Mouse (Mus musculus) yolk sac, embryonic 10.5 days (tissue): ENCODE measurements around the gene 1110008P14Rik.

Experiments
- DNase-seq: peaks from one replicate; pipeline ENCODE4 v3.0.0-alpha.2; 2017; ENCODE audit warnings: low spot score

The 1110008P14Rik gene

DNA sequence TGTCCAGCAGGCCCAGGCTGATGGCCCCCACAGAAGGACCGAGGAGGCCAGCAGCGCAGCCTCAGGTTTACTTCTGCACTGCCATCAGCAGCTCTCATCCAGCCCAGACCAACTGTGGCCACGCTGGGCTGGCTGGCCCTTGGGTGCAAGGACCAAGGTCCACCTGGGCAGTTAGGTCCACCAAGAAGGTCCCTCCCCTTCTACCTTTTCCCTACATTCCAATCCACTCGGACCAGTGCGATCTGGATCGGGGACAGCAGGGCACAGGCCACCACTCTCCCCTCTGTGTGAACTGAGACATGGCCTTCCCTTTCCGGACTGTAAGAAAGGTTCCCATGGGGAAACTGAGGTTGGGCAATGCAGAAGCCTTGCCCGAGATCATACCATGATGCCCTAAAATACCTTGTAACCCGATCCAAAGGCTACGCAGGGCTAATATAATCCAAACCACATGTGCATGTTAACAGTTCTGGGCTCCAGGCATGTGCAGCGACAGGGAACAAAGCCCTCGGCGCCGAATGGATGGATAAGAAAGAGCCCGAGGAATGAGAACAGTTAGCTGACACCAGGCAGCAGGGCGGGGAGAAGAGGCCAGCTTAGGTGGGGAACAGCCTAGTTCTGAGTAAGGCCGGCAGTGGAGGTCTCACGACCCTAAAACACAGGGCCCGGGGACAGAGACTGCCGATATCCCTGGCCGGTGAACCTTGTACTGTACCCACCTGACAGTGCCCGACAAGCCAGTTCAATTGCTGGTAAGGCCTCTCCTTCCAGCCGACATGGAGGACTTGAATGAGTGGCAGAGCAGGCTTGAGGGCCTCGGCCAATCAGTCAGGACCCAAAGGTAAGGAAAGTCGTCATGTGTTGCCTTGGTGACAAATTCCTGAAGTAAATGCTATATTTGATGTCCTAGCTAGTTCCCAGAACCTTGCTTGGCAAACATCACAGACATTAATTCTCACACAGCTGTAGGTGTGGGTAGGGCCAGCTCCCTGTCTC, 27.0 kb upstream of the 1110008P14Rik start:
- peak; percentile 71 for DNase-seq

DNA sequence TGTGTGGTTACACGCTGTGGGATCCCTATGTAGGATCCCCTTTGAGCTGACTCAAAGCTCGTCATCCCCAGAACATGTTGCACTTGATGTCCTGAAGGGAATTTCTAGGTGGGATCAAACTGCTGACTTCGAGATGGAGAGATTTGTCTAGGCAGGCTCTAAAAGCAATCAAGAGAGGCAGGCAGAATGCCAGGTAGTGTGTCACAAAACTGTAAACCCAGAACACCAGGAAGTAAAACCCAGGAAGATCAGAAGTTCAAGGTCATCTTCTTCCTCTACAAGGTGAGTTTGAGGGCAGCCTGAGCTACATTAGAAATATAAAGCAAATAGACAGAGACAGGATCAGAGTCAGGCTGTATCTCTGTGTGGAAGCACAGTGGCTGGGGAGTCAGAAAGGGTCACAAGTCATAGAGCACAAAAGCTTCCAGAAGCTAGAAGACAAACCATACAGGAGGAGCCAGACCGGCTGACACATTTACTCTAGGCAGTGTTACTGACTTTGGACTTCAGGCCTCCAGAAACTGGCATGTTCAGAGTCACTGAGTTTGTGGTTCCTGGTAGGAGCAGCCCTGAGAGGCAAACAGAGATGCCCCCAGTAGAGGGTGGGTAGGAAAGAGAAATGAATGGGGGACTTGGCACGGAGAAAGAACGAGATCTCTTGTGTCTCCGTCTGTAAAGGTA, 25.5 kb upstream of the 1110008P14Rik start:
- DNase-seq = no peak

- peak; percentile 84 for DNase-seq
Observed at GRCm38 (mm10) chr2:32404663-32405062, 22.9 kb upstream of the 1110008P14Rik start.

- DNase-seq = no peak
Observed at GRCm38 (mm10) chr2:32396695-32397094, 15.0 kb upstream of the 1110008P14Rik start.

DNA sequence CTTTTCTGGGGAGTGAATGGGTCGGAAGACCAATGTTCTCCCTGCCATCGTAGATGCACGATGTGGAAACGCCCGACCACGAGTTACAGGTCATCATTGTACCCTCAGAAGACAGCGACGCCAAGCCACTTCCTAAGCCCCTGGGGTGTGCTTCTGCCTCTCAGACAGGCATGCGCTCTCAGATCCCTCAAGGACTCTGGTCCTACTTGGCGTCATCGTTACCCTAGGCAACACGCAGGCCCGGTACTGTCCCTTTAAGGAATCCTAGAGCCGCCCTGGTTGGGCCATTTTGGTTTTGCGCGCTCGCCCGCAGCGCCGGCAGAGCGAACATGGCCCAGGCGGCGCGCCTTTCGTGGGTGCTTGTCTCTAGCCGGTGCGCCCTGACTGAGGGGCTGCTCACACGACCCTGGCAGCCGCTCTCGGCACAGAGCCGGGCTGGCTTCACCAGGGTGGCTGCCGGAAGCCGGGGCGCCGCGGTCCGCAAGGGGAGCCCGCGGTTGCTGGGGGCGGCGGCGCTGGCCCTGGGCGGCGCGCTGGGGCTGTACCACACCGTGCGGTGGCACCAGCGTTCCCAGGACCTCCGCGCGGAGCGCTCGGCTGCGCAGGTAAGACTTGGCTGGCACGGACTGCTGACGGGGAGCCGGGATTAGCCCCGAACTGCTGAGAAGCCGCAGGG, 14.3 kb upstream of the 1110008P14Rik start:
- DNase-seq = peak; percentile 95

DNA sequence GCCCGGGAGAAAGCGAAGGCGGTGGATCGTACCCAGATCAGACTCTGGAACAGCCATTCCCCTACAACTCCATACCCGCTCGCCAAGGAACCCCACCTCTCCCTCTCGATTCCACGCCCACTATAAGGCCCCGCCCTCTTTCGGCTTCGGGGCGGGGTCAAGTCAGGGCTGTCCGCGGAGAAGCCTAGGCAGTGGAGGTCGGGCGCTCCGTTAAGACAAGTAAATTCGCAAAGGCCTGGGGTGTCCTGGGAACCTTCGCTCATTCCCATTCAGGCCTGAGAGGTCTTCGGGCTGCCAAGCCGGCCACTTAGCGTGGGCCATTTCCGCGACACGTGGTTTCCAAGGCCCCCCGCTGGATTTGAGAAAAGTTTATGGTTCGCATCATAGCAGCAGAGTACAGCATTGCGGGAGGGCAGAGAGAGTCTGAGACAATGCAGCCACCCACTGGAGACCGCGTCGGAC, 13.8 kb upstream of the 1110008P14Rik start, which contains the start of gene Ptges2:
Gene Ptges2, plus strand, starts transcription at position 413 of the 462 bp plus-strand sequence.
- DNase-seq = peak; percentile 95

- DNase-seq = peak; percentile 47
Observed at GRCm38 (mm10) chr2:32394973-32395372, 13.2 kb upstream of the 1110008P14Rik start.

DNA sequence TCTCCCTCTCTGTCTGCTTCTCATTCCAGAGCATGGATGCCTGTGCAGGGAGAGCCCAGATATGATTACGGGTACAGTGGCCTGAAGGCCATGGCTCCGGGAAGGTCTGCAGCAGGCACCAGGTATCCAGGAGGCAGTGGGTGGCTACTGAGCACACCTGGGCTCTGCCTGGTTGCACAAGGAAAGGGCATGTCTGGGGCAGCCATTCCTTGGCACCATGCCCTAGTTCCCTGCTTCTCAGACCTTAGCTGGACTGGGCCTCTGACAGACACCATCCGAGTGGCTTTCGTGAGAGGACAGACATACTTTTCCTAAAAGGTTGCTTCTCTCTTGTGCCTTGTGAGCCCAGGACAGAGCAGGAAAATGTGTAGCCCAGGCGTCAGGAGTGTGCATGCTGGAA, 10.3 kb upstream of the 1110008P14Rik start:
- no peak for DNase-seq

DNA sequence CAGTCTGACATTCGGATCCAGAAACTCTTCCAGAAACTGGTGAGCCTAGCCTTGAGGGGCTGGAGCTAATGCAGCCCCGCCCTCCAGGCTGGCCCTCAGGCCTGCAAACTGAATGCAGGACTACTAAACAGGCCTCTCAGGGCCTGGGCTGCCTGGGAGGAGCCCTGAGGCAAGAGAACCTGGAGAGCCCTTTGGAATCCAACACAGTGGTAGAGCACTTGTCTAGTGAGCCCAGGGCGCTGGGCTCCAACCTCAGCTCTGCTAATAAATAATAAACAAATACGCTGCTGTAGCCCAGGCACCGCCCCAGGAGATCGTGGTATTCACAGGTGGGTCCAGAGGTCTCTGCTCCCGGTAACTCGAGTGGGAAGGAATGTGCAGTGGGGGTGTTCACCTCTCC, 9.1 kb upstream of the 1110008P14Rik start:
- no peak for DNase-seq

DNA sequence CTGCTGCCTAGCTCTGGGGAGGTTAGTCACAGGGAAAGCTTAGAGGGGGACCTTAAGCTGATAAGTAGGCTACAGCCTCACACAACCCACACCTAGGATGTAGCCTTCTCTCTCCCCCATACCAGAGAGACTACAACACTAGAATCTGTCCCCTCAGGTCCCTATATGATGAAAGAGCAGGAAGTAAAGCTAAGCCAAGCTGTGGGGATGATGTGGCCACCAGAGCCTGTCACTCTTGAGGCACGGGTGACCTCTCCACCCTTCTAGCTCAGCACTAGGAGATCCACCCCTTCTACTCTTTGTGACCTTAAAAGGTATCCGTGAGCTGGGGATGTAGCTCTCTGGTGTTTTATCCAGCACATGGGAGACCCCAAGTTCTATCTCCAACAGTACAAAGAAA, 7.4 kb upstream of the 1110008P14Rik start:
- no peak for DNase-seq

DNA sequence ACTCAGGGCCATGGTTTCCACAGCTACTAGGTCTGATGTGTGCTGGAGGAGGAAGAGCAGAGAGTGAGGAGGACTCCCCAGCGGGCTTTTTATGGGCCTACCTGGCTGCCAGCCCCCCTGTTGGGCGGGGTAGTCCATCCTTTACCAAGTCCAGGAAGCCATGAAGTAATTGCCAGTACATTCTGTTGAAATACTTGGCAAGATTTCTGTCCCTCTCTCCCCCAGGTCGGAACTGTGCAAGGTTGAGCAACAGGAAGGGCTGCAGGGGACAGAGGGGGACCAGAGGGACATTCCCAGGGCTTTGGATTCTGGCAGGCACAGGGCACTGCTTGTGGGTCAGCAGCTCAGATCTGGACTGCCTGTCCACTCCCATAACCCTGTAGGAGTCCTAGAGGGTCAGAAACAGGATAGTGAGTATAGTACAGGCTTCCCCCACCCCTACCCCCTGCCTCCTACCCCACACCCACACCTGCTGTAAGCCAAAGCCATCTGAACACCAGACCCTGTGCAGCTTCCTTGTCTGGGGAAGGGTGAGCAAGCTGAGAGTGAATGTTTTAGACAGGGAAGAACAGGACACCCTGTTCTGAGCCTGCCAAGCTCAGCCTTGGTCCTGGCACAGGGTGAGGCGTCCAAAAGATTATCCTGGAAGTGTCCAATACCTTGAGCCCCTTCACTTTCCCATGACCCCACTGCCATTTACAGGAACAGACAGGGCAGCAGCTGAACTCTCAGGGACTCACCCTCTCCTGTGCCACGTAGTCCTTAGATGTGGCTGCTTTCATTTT, 6.2 kb upstream of the 1110008P14Rik start, which contains the start of gene Lcn2:
Gene Lcn2, minus strand, starts transcription at position 547 of the 785 bp plus-strand sequence.
- no peak for DNase-seq

- no peak for DNase-seq
Observed at GRCm38 (mm10) chr2:32382689-32383088, 951 bp upstream of the 1110008P14Rik start.

GRCm38 (mm10) chr2:32381141-32381774, 480 bp downstream of the 1110008P14Rik start:
- DNase-seq = no peak

- no peak for DNase-seq
Observed at GRCm38 (mm10) chr2:32380001-32380500, 1.7 kb downstream of the 1110008P14Rik start.

- no peak for DNase-seq
Observed at GRCm38 (mm10) chr2:32376963-32377362, 4.8 kb downstream of the 1110008P14Rik start.

- DNase-seq = no peak
Observed at GRCm38 (mm10) chr2:32375317-32375940, 6.3 kb downstream of the 1110008P14Rik start.

DNA sequence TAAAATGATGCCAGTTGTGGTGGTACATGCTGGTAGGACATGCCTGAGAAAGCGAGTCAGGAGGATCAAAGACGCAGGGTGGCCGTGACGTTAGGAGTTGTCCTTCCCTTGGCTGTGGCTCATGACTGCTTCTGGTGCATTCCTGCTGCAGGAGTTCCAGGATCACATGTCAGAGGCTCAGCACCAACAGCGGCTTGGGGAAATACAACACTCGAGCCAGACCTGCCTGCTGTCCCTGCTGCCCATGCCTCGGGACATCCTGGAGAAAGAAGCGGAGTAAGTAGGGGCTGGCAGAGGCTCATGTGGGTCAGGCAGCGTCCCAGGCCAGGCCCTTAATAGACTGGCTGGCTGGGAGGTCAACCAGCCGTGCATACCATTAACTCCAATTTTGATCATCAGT, 7.5 kb downstream of the 1110008P14Rik start:
- no peak for DNase-seq

DNA sequence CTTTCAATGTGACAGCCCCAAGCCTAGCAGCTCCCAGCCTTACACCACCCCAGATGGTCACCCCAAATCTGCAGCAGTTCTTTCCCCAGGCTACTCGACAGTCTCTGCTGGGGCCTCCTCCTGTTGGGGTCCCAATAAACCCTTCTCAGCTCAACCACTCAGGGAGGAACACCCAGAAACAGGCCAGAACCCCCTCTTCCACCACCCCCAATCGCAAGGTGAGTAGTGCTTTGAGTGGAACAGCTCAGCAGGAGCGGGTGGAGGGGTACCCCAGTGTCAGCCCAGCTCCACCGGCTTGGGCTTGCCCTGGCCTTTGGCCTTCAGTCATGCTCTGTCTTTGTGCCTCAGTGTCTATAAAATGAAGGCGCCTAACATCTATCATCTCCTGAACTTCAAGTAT, 14.4 kb downstream of the 1110008P14Rik start:
- no peak for DNase-seq

- no peak for DNase-seq
Observed at GRCm38 (mm10) chr2:32364121-32364520, 17.6 kb downstream of the 1110008P14Rik start.
